Mouse (Mus musculus) cortical plate, adult 2 months (tissue): ENCODE results near the gene H2-Ke6.

Experiments used
- CTCF ChIP-seq: fragments of 200-500 bp; IDR thresholded peaks from 2 replicates; pipeline ENCODE4 v1.5.1; 2011; ENCODE audit warnings: mild to moderate bottlenecking, control low read depth, low read length; ENCODE audit not compliant: insufficient read depth; ENCODE audit errors: extremely low read depth
- POLR2A ChIP-seq: fragments of 200-500 bp; IDR thresholded peaks from 2 replicates; pipeline ENCODE4 v1.6.1; 2011; ENCODE audit warnings: mild to moderate bottlenecking, low read length, control low read depth; ENCODE audit not compliant: insufficient read depth; ENCODE audit errors: extremely low read depth

DNA sequence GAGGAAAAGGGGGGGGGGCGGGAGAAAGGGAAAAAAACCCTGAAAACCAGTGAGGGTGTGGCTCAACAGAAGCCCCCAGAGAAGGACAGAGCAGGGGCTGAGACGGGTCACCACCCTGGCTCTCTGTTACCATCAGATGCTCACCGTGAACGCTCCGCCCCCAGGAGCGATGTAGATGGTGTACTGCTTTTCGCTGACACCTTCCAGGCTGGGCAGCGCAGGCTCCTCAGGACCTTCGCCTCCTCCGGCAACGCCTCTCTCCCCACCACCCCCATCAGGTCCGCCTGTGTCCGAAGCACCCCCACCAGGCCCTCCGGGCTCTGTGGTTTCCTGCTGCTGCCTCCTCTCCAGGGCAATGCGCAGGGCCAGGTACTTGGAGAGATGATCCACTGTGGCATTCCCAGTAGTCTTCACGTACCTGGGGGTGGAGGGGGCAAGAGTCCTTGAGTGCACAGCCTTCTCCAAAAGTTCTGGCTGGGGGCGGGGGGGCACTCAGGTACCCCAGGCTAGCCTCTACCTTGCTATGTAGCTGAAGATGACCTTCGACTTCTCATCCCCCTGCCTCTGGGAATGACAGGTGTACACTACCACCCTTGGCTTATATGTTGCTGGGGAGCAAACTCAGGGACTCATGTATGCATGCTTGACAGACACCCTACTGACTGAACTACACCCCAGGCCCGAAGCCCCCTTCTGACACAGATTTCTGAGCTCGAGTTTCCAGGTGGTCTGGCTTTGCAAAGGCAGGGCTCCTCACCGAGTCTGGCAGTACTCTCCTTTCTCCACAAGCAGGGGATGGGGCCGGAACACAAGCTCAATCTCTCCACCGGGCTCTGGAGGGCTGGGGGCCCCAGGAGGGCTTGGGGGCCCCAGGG, 6.1 kb downstream of the H2-Ke6 start:
- TF ChIP-seq CTCF (no peak), POLR2A (no peak)
